Mouse (Mus musculus) liver (tissue): Measurements from ENCODE around the gene Map3k7.
"Not testable (repeated sequence)": the region's sequence is repeated elsewhere in the genome, so short reads cannot be mapped to it uniquely, and the experiment has no call there.

ENCODE experiments used
- DNase-seq: peaks from one replicate; pipeline ENCODE4 v3.0.0-alpha.2; 2020; ENCODE audit warnings: mixed read lengths

Map3k7 gene

GRCm38 (mm10) chr4:31993865-31994264, 30.0 kb downstream of the Map3k7 start:
- DNase-seq, result no peak

- DNase-seq, result no peak
Measured at GRCm38 (mm10) chr4:32001498-32001897, 37.6 kb downstream of the Map3k7 start.

- no peak for DNase-seq
Measured at GRCm38 (mm10) chr4:32004773-32005591, 41.1 kb downstream of the Map3k7 start.

- DNase-seq, result no peak
Measured at GRCm38 (mm10) chr4:32007174-32007573, 43.3 kb downstream of the Map3k7 start.

GRCm38 (mm10) chr4:32008095-32008494, 44.2 kb downstream of the Map3k7 start:
- DNase-seq, result no peak

GRCm38 (mm10) chr4:32010808-32011207, 46.9 kb downstream of the Map3k7 start:
- no peak for DNase-seq

GRCm38 (mm10) chr4:32011218-32011973, 47.5 kb downstream of the Map3k7 start:
- no peak for DNase-seq

GRCm38 (mm10) chr4:32021131-32021530, 57.2 kb downstream of the Map3k7 start:
- DNase-seq, result no peak

GRCm38 (mm10) chr4:32022321-32022720, 58.4 kb downstream of the Map3k7 start:
- DNase-seq, result no peak

GRCm38 (mm10) chr4:32024170-32024569, 60.3 kb downstream of the Map3k7 start:
- DNase-seq, result not testable (repeated sequence)

GRCm38 (mm10) chr4:32025105-32025504, 61.2 kb downstream of the Map3k7 start:
- DNase-seq, result no peak

GRCm38 (mm10) chr4:32027094-32027493, 63.2 kb downstream of the Map3k7 start:
- DNase-seq, result no peak

GRCm38 (mm10) chr4:32037267-32037666, 73.4 kb downstream of the Map3k7 start:
- DNase-seq, result no peak

GRCm38 (mm10) chr4:32041741-32042452, 78.0 kb downstream of the Map3k7 start:
- no peak for DNase-seq

- no peak for DNase-seq
Measured at GRCm38 (mm10) chr4:32045234-32045633, 81.3 kb downstream of the Map3k7 start.

- no peak for DNase-seq
Measured at GRCm38 (mm10) chr4:32049824-32050223, 85.9 kb downstream of the Map3k7 start.

- no peak for DNase-seq
Measured at GRCm38 (mm10) chr4:32053171-32053570, 89.3 kb downstream of the Map3k7 start.

- peak; percentile 73 for DNase-seq
Measured at GRCm38 (mm10) chr4:32055151-32056052, 91.5 kb downstream of the Map3k7 start.

- DNase-seq, result no peak
Measured at GRCm38 (mm10) chr4:32056441-32056840, 92.5 kb downstream of the Map3k7 start.

- no peak for DNase-seq
Measured at GRCm38 (mm10) chr4:32057102-32057501, 93.2 kb downstream of the Map3k7 start.

GRCm38 (mm10) chr4:32060686-32061085, 96.8 kb downstream of the Map3k7 start:
- DNase-seq, result no peak

- no peak for DNase-seq
Measured at GRCm38 (mm10) chr4:32062381-32063059, 98.6 kb downstream of the Map3k7 start.
